Mouse (Mus musculus) B cell, adult (primary cell): ENCODE measurements around the gene Kctd18. TPM values are rescaled to one million over a fixed set of nuclear protein-coding genes. Genes with fewer than 3 reads are reported as not detected.

Experiments
- total RNA-seq: library from RNA; stranded (reverse); gene quantifications from 4 replicates; pipeline ENCODE4 v1.2.4, GENCODE M21; 2023; ENCODE audit not compliant: inconsistent age

Gene Kctd18
- total RNA-seq = 40.6 to 48.9 TPM (median 45.6 TPM) in 4 replicates

GRCm38 (mm10) chr1:58018856-58019255 lies at the start of gene Kctd18:
Gene Kctd18, minus strand, starts transcription at chr1:58018956.

GRCm38 (mm10) chr1:58029636-58030117 lies 10.9 kb upstream of the Kctd18 start, which contains the start of gene Aox1:
Gene Aox1, plus strand, starts transcription at chr1:58029931.

GRCm38 (mm10) chr1:57995432-57996132 lies 23.2 kb downstream of the Kctd18 start, which contains the start of gene Sgo2a:
Gene Sgo2a, plus strand, starts transcription at chr1:57995971.

Other genes with a start within 250 kb of the Kctd18 start
- not detected in 4 replicates for gene Spats2l, start 244.8 kb downstream of the Kctd18 start, total RNA-seq
- 0.78 to 1.1 TPM (median 0.96 TPM) in 4 replicates for gene Sgo2a, start 23.0 kb downstream of the Kctd18 start, total RNA-seq
- gene Aox1, start 11.0 kb upstream of the Kctd18 start, total RNA-seq = not detected in 4 replicates
- gene Aox3, start 94.2 kb upstream of the Kctd18 start, total RNA-seq = not detected in 4 replicates
- gene Aox4, start 191.4 kb upstream of the Kctd18 start, total RNA-seq = 0.33 to 1.1 TPM (median 0.69 TPM) in 4 replicates